Mouse (Mus musculus) stomach, embryonic 14.5 days (tissue): ENCODE results near the gene Zfp740. TPM values are rescaled to one million over a fixed set of nuclear protein-coding genes. Genes with fewer than 3 reads are reported as not detected.

Source experiments
- ATAC-seq: fragments of 200-750 bp; cut with Nextera tagmentation; 2 replicates; pipeline ENCODE4 v1.8.0; 2017; ENCODE audit warnings: low read depth, moderate TSS enrichment; ENCODE audit not compliant: insufficient number of reproducible peaks, insufficient read depth, low FRiP score
- H3K27ac ChIP-seq: fragments of 300-500 bp; sonication (generic); 2 replicates; pipeline ENCODE4 v1.5.1; 2014; ENCODE audit warnings: mild to moderate bottlenecking, low read length, moderate library complexity, mixed read lengths
- H3K27me3 ChIP-seq: fragments of 300-500 bp; sonication (generic); 2 replicates; pipeline ENCODE4 v1.6.1; 2014; ENCODE audit warnings: low read length, control low read depth, mixed read lengths; ENCODE audit not compliant: control insufficient read depth, insufficient read depth
- H3K36me3 ChIP-seq: fragments of 300-500 bp; sonication (generic); 2 replicates; pipeline ENCODE4 v1.6.1; 2014; ENCODE audit warnings: mild to moderate bottlenecking, control low read depth, low read length, moderate library complexity, mixed read lengths; ENCODE audit not compliant: control insufficient read depth, insufficient read depth
- H3K4me1 ChIP-seq: fragments of 300-500 bp; sonication (generic); 2 replicates; pipeline ENCODE4 v1.6.1; 2014; ENCODE audit warnings: low read length, control low read depth, mixed read lengths; ENCODE audit not compliant: control insufficient read depth, insufficient read depth
- H3K4me2 ChIP-seq: fragments of 300-500 bp; sonication (generic); replicated peaks from 2 replicates; pipeline ENCODE4 v1.6.1; 2014; ENCODE audit warnings: low read depth, low read length, control low read depth
- H3K4me3 ChIP-seq: fragments of 300-500 bp; sonication (generic); 2 replicates; pipeline ENCODE4 v1.5.1; 2014; ENCODE audit warnings: low read depth, low read length, control low read depth
- H3K9ac ChIP-seq: fragments of 300-500 bp; sonication (generic); replicated peaks from 2 replicates; pipeline ENCODE4 v1.6.1; 2014; ENCODE audit warnings: low read depth, mild to moderate bottlenecking, control low read depth, low read length, moderate library complexity, mixed read lengths
- H3K9me3 ChIP-seq: fragments of 300-500 bp; sonication (generic); 2 replicates; pipeline ENCODE4 v1.6.1; 2016; ENCODE audit warnings: low read depth, low read length, control low read depth; ENCODE audit not compliant: control insufficient read depth
- WGBS: fragments of 180-500 bp; shearing (Covaris S2); extraction: QIAGEN DNeasy Blood & Tissue Kit; methylation state at CpG from one replicate; pipeline ENCODE4 v1.1.7; 2014; 5-methylcytosine and 5-hydroxymethylcytosine counted together
- polyA plus RNA-seq: library from polyadenylated mRNA; unstranded; fragments of >200 nt; fragmentation: Nextera tagmentation; extraction: Ambion mirVana; gene quantifications from 2 replicates; pipeline ENCODE4 v1.2.1, GENCODE M21; 2014

Gene Zfp740
- polyA plus RNA-seq, 1 experiment from 2014 or later, result 54.0 TPM

DNA sequence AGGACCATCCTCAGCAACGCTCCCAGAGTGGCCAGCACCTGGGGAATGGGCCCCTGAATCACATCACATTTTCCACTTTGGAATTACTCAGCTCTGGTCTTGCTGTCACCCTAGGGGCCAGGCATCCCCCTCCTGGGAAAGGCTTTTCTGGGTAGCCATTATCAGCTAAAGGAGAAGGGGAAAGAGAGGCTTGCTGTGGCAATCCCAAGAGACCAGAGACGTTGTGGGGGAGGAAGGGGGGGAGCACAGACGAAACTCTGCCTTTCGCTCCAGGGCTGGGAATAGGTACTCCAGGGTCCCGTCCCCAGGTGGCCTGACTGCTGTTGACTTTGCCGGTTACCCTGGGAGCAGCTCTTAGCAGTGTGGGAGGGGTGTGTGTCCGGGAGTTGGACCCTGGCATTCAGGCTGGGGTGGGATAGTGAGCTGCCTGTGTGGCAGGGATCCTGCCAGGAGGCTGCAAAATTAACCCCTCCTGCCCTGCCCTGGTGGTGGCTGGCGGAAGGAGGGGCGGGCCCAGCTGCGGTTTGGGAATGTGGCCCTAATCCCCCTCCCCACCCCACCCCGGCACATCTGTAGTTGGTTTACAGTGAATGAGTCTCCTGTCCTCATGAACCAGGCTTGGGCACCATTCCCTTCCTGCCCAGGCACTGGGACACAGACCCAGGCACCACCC lies 55.7 kb downstream of the Zfp740 start:
- Histone ChIP-seq H3K27me3 (no peaks in the 10 kb centered on the region), H3K27ac (peak overlapping the region; percentile 69), H3K9ac (no peak overlapping the region), H3K4me2 (peak overlapping the region; percentile 76), H3K4me3 (no peak overlapping the region; the same call in 1 of the 2 replicates), H3K9me3 (no peaks in the 10 kb centered on the region), H3K36me3 (no peaks in the 10 kb centered on the region), H3K4me1 (peaks cover 30% of the 10 kb centered on the region)
- 0 out of 2 replicates have a peak, but pooled peaks have one; percentile 46 for ATAC-seq
- 26% methylated on average over 11 of the region's 11 CpGs for WGBS

DNA sequence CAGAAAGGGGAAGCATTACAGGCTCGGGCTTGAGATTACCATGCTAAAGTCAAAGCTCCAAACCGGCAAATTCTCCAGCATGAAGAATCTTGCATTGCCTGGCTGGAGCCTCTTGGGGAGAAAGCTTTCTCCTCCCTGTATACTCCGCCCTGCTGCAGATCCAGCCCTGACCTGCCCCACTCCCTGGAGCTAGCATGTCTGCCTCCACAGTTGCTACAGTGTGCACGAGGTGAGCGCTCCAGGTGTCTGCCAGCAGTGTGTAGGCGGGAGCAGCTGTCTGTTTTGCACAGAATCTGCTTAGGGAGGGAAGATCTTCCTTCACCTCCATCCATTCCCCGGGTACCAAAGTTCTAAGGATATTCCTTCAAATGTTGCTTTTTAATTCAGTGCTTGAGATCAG lies 59.5 kb downstream of the Zfp740 start:
- ATAC-seq, result no peak
- Histone ChIP-seq H3K36me3 (no peaks in the 10 kb centered on the region), H3K27me3 (no peaks in the 10 kb centered on the region), H3K4me2 (no peak overlapping the region), H3K27ac (peak overlapping the region; percentile 40; the same call in 1 of the 2 replicates), H3K4me3 (no peak overlapping the region), H3K4me1 (peaks cover 18% of the 10 kb centered on the region), H3K9ac (no peak overlapping the region), H3K9me3 (no peaks in the 10 kb centered on the region)
- 41% methylated on average over 7 of the region's 7 CpGs for whole genome bisulfite sequencing

DNA sequence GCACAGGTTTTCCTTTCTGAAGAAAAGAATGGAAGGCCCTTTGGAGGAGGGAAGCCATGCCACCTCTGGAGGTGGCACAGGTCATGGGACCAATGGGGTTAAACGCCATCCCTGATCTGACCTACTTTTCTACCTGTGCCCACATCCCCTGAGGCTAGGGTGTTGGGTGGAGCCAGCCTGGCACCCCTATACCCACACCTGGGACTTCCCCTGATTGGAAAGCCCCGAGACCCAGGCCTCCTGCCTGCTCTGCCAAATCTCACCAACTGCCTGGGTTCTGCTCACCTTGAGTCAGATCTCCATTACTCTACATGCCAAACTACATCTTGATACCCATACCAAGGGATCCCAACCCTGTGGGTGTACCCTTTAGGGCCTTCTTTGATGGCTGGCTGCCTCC lies 60.0 kb downstream of the Zfp740 start:
- H3K4me1 ChIP-seq, result peaks cover 14% of the 10 kb centered on the region
- no peak overlapping the region for H3K4me2 ChIP-seq
- H3K4me3 ChIP-seq, result no peak overlapping the region
- H3K9ac ChIP-seq, result no peak overlapping the region
- H3K27me3 ChIP-seq, result no peaks in the 10 kb centered on the region
- no peaks in the 10 kb centered on the region for H3K9me3 ChIP-seq
- peak overlapping the region; percentile 40; the same call in 1 of the 2 replicates for H3K27ac ChIP-seq
- WGBS, result 73% methylated on average over 2 of the region's 2 CpGs
- no peaks in the 10 kb centered on the region for H3K36me3 ChIP-seq
- ATAC-seq, result no peak

Other genes starting within 250 kb of the Zfp740 start
- gene Krt78, start 249.0 kb upstream of the Zfp740 start, polyA plus RNA-seq, result 0.36 and 0.66 TPM in 2 replicates
- 707 and 780 TPM in 2 replicates for gene Krt8, start 198.8 kb upstream of the Zfp740 start, polyA plus RNA-seq
- 407 and 452 TPM in 2 replicates for gene Krt18, start 175.1 kb upstream of the Zfp740 start, polyA plus RNA-seq
- 129 and 134 TPM in 2 replicates for gene Eif4b, start 129.5 kb upstream of the Zfp740 start, polyA plus RNA-seq
- gene Tns2, start 102.8 kb upstream of the Zfp740 start, polyA plus RNA-seq, result 42.6 and 48.5 TPM in 2 replicates
- 15.2 and 16.7 TPM in 2 replicates for gene Spryd3, start 67.0 kb upstream of the Zfp740 start, polyA plus RNA-seq
- gene Igfbp6, start 58.9 kb upstream of the Zfp740 start, polyA plus RNA-seq, result 12.4 and 13.1 TPM in 2 replicates
- gene Soat2, start 52.7 kb upstream of the Zfp740 start, polyA plus RNA-seq, result 2.1 and 2.2 TPM in 2 replicates
- 60.5 and 63.9 TPM in 2 replicates for gene Csad, start 1.5 kb downstream of the Zfp740 start, polyA plus RNA-seq
- gene Itgb7, start 28.7 kb downstream of the Zfp740 start, polyA plus RNA-seq, result 5.8 and 9.9 TPM in 2 replicates
- 36.9 and 40.5 TPM in 2 replicates for gene Rarg, start 54.3 kb downstream of the Zfp740 start, polyA plus RNA-seq
- 0.36 and 0.56 TPM in 2 replicates for gene Gm9918, start 67.3 kb downstream of the Zfp740 start, polyA plus RNA-seq
- gene Mfsd5, start 76.2 kb downstream of the Zfp740 start, polyA plus RNA-seq, result 63.1 and 63.7 TPM in 2 replicates
- gene Espl1, start 93.0 kb downstream of the Zfp740 start, polyA plus RNA-seq, result 25.4 and 28.6 TPM in 2 replicates
- gene Pfdn5, start 122.9 kb downstream of the Zfp740 start, polyA plus RNA-seq, result 500 and 514 TPM in 2 replicates
- 96.9 and 109 TPM in 2 replicates for gene Myg1, start 128.5 kb downstream of the Zfp740 start, polyA plus RNA-seq
- 63.8 and 68.4 TPM in 2 replicates for gene Aaas, start 147.5 kb downstream of the Zfp740 start, polyA plus RNA-seq
- 2.0 and 2.5 TPM in 2 replicates for gene Sp7, start 163.9 kb downstream of the Zfp740 start, polyA plus RNA-seq
- gene Sp1, start 202.9 kb downstream of the Zfp740 start, polyA plus RNA-seq, result 16.9 and 18.9 TPM in 2 replicates
- gene Amhr2, start 242.1 kb downstream of the Zfp740 start, polyA plus RNA-seq, result 0.94 and 1.2 TPM in 2 replicates